Mouse (Mus musculus): Measurements from ENCODE around the gene Lcorl. TPM values are rescaled to one million over a fixed set of nuclear protein-coding genes. Genes with fewer than 3 reads are reported as not detected.

The Lcorl gene
- polyA plus RNA-seq, 1 experiment from 2014 or later = 42.7 TPM

GRCm38 (mm10) chr5:45856876-45857253, 550 bp downstream of the Lcorl start:
- 0% methylated on average over 52 of the region's 56 CpGs for WGBS

GRCm38 (mm10) chr5:45856303-45856821, 1.1 kb downstream of the Lcorl start:
- peak; percentile 61 for ATAC-seq (ENCODE audit: low FRiP score, low TSS enrichment)
- under 1% methylated on average over 34 of the region's 37 CpGs for WGBS

More at GRCm38 (mm10) chr5:45856876-45857253, 550 bp downstream of the Lcorl start:
- peak; percentile 17 for ATAC-seq (ENCODE audit: low FRiP score, low TSS enrichment)
- Histone ChIP-seq H3K4me3 (ENCODE audit: low read length) (peak overlapping the region; percentile 93), H3K4me2 (replicated peaks; ENCODE audit: low read depth, low read length) (peak overlapping the region; percentile 82), H3K9ac (ENCODE audit: low read depth, low read length) (peak overlapping the region; percentile 98), H3K4me1 (ENCODE audit: control insufficient read depth, insufficient read depth, low read length) (no peaks in the 10 kb centered on the region), H3K36me3 (ENCODE audit: control insufficient read depth, insufficient read depth, low read length) (no peaks in the 10 kb centered on the region), H3K9me3 (ENCODE audit: control insufficient read depth, low read length) (no peaks in the 10 kb centered on the region), H3K27me3 (ENCODE audit: control insufficient read depth, insufficient read depth, low read length) (no peaks in the 10 kb centered on the region), H3K27ac (ENCODE audit: low read depth, low read length) (peak overlapping the region; percentile 98)

GRCm38 (mm10) chr5:45855526-45856302, 1.7 kb downstream of the Lcorl start:
- no peaks in the 10 kb centered on the region for H3K27me3 ChIP-seq (ENCODE audit: control insufficient read depth, insufficient read depth, low read length)
- H3K4me2 ChIP-seq (replicated peaks; ENCODE audit: low read depth, low read length) = peak overlapping the region; percentile 82
- H3K9ac ChIP-seq (ENCODE audit: low read depth, low read length) = peak overlapping the region; percentile 98
- H3K4me1 ChIP-seq (ENCODE audit: control insufficient read depth, insufficient read depth, low read length) = no peaks in the 10 kb centered on the region
- no peaks in the 10 kb centered on the region for H3K9me3 ChIP-seq (ENCODE audit: control insufficient read depth, low read length)
- H3K27ac ChIP-seq (ENCODE audit: low read depth, low read length) = peak overlapping the region; percentile 98
- ATAC-seq (ENCODE audit: low FRiP score, low TSS enrichment) = peak; percentile 1
- peak overlapping the region; percentile 93 for H3K4me3 ChIP-seq (ENCODE audit: low read length)
- H3K36me3 ChIP-seq (ENCODE audit: control insufficient read depth, insufficient read depth, low read length) = no peaks in the 10 kb centered on the region
- WGBS = 21% methylated on average over 21 of the region's 21 CpGs

More at GRCm38 (mm10) chr5:45856303-45856821, 1.1 kb downstream of the Lcorl start:
- Histone ChIP-seq H3K4me2 (replicated peaks; ENCODE audit: low read depth, low read length) (peak overlapping the region; percentile 82), H3K27ac (ENCODE audit: low read depth, low read length) (peak overlapping the region; percentile 98), H3K4me3 (ENCODE audit: low read length) (peak overlapping the region; percentile 93), H3K9me3 (ENCODE audit: control insufficient read depth, low read length) (no peaks in the 10 kb centered on the region), H3K9ac (ENCODE audit: low read depth, low read length) (peak overlapping the region; percentile 98), H3K27me3 (ENCODE audit: control insufficient read depth, insufficient read depth, low read length) (no peaks in the 10 kb centered on the region), H3K36me3 (ENCODE audit: control insufficient read depth, insufficient read depth, low read length) (no peaks in the 10 kb centered on the region), H3K4me1 (ENCODE audit: control insufficient read depth, insufficient read depth, low read length) (no peaks in the 10 kb centered on the region)

- no peak for ATAC-seq (ENCODE audit: low FRiP score, low TSS enrichment)
- Histone ChIP-seq H3K9ac (ENCODE audit: low read depth, low read length) (no peak overlapping the region), H3K9me3 (ENCODE audit: control insufficient read depth, low read length) (no peaks in the 10 kb centered on the region), H3K36me3 (ENCODE audit: control insufficient read depth, insufficient read depth, low read length) (no peaks in the 10 kb centered on the region), H3K4me3 (ENCODE audit: low read length) (no peak overlapping the region), H3K27ac (ENCODE audit: low read depth, low read length) (no peak overlapping the region), H3K4me1 (ENCODE audit: control insufficient read depth, insufficient read depth, low read length) (0 out of 2 replicates have a peak, but pooled peaks cover 2% of the 10 kb centered on the region), H3K4me2 (replicated peaks; ENCODE audit: low read depth, low read length) (no peak overlapping the region), H3K27me3 (ENCODE audit: control insufficient read depth, insufficient read depth, low read length) (no peaks in the 10 kb centered on the region)
- 95% methylated on average over 6 of the region's 6 CpGs for WGBS
Observed at GRCm38 (mm10) chr5:45844723-45845122, 12.7 kb downstream of the Lcorl start.

GRCm38 (mm10) chr5:45835131-45835530, 22.3 kb downstream of the Lcorl start:
- ATAC-seq (ENCODE audit: low FRiP score, low TSS enrichment) = no peak
- Histone ChIP-seq H3K4me3 (ENCODE audit: low read length) (no peak overlapping the region), H3K9me3 (ENCODE audit: control insufficient read depth, low read length) (no peaks in the 10 kb centered on the region), H3K9ac (ENCODE audit: low read depth, low read length) (no peak overlapping the region), H3K4me2 (replicated peaks; ENCODE audit: low read depth, low read length) (no peak overlapping the region), H3K27me3 (ENCODE audit: control insufficient read depth, insufficient read depth, low read length) (no peaks in the 10 kb centered on the region), H3K27ac (ENCODE audit: low read depth, low read length) (no peak overlapping the region), H3K36me3 (ENCODE audit: control insufficient read depth, insufficient read depth, low read length) (no peaks in the 10 kb centered on the region), H3K4me1 (ENCODE audit: control insufficient read depth, insufficient read depth, low read length) (no peaks in the 10 kb centered on the region)
- 92% methylated on average over 2 of the region's 2 CpGs for WGBS

- WGBS = 94% methylated on average over 4 of the region's 4 CpGs
Observed at GRCm38 (mm10) chr5:45811527-45811926, 45.9 kb downstream of the Lcorl start.

GRCm38 (mm10) chr5:45791864-45792263, 65.6 kb downstream of the Lcorl start:
- no peaks in the 10 kb centered on the region for H3K4me1 ChIP-seq (ENCODE audit: control insufficient read depth, insufficient read depth, low read length)
- no peak overlapping the region for H3K27ac ChIP-seq (ENCODE audit: low read depth, low read length)
- H3K4me2 ChIP-seq (replicated peaks; ENCODE audit: low read depth, low read length) = no peak overlapping the region
- H3K27me3 ChIP-seq (ENCODE audit: control insufficient read depth, insufficient read depth, low read length) = no peaks in the 10 kb centered on the region
- H3K9me3 ChIP-seq (ENCODE audit: control insufficient read depth, low read length) = no peaks in the 10 kb centered on the region
- WGBS = 91% methylated on average over 7 of the region's 7 CpGs
- no peak overlapping the region for H3K4me3 ChIP-seq (ENCODE audit: low read length)
- no peak overlapping the region for H3K9ac ChIP-seq (ENCODE audit: low read depth, low read length)
- ATAC-seq (ENCODE audit: low FRiP score, low TSS enrichment) = no peak
- H3K36me3 ChIP-seq (ENCODE audit: control insufficient read depth, insufficient read depth, low read length) = no peaks in the 10 kb centered on the region

More at GRCm38 (mm10) chr5:45811527-45811926, 45.9 kb downstream of the Lcorl start:
- Histone ChIP-seq H3K9me3 (ENCODE audit: control insufficient read depth, low read length) (peaks cover 20% of the 10 kb centered on the region), H3K36me3 (ENCODE audit: control insufficient read depth, insufficient read depth, low read length) (no peaks in the 10 kb centered on the region), H3K4me2 (replicated peaks; ENCODE audit: low read depth, low read length) (no peak overlapping the region), H3K9ac (ENCODE audit: low read depth, low read length) (no peak overlapping the region), H3K4me1 (ENCODE audit: control insufficient read depth, insufficient read depth, low read length) (no peaks in the 10 kb centered on the region), H3K27me3 (ENCODE audit: control insufficient read depth, insufficient read depth, low read length) (no peaks in the 10 kb centered on the region), H3K27ac (ENCODE audit: low read depth, low read length) (no peak overlapping the region), H3K4me3 (ENCODE audit: low read length) (no peak overlapping the region)
- no peak for ATAC-seq (ENCODE audit: low FRiP score, low TSS enrichment)

- H3K9ac ChIP-seq (ENCODE audit: low read depth, low read length) = no peak overlapping the region
- no peaks in the 10 kb centered on the region for H3K4me1 ChIP-seq (ENCODE audit: control insufficient read depth, insufficient read depth, low read length)
- H3K4me3 ChIP-seq (ENCODE audit: low read length) = no peak overlapping the region
- 96% methylated on average over 4 of the region's 4 CpGs for WGBS
- H3K27ac ChIP-seq (ENCODE audit: low read depth, low read length) = no peak overlapping the region
- H3K9me3 ChIP-seq (ENCODE audit: control insufficient read depth, low read length) = no peaks in the 10 kb centered on the region
- no peak overlapping the region for H3K4me2 ChIP-seq (replicated peaks; ENCODE audit: low read depth, low read length)
- H3K36me3 ChIP-seq (ENCODE audit: control insufficient read depth, insufficient read depth, low read length) = no peaks in the 10 kb centered on the region
- no peaks in the 10 kb centered on the region for H3K27me3 ChIP-seq (ENCODE audit: control insufficient read depth, insufficient read depth, low read length)
- no peak for ATAC-seq (ENCODE audit: low FRiP score, low TSS enrichment)
Observed at GRCm38 (mm10) chr5:45790221-45790620, 67.2 kb downstream of the Lcorl start.

- no peaks in the 10 kb centered on the region for H3K9me3 ChIP-seq (ENCODE audit: control insufficient read depth, low read length)
- H3K4me1 ChIP-seq (ENCODE audit: control insufficient read depth, insufficient read depth, low read length) = no peaks in the 10 kb centered on the region
- no peaks in the 10 kb centered on the region for H3K27me3 ChIP-seq (ENCODE audit: control insufficient read depth, insufficient read depth, low read length)
- 85% methylated on average over 4 of the region's 4 CpGs for WGBS
- H3K4me2 ChIP-seq (replicated peaks; ENCODE audit: low read depth, low read length) = no peak overlapping the region
- H3K4me3 ChIP-seq (ENCODE audit: low read length) = no peak overlapping the region
- H3K9ac ChIP-seq (ENCODE audit: low read depth, low read length) = no peak overlapping the region
- ATAC-seq (ENCODE audit: low FRiP score, low TSS enrichment) = no peak
- H3K27ac ChIP-seq (ENCODE audit: low read depth, low read length) = no peak overlapping the region
- no peaks in the 10 kb centered on the region for H3K36me3 ChIP-seq (ENCODE audit: control insufficient read depth, insufficient read depth, low read length)
Observed at GRCm38 (mm10) chr5:45757502-45758121, 99.8 kb downstream of the Lcorl start.
